Mouse (Mus musculus): Measurements from ENCODE around the gene Rnf213. TPM values are rescaled to one million over a fixed set of nuclear protein-coding genes. Genes with fewer than 3 reads are reported as not detected.

Rnf213 gene
- 115 TPM for total RNA-seq (2023)

DNA sequence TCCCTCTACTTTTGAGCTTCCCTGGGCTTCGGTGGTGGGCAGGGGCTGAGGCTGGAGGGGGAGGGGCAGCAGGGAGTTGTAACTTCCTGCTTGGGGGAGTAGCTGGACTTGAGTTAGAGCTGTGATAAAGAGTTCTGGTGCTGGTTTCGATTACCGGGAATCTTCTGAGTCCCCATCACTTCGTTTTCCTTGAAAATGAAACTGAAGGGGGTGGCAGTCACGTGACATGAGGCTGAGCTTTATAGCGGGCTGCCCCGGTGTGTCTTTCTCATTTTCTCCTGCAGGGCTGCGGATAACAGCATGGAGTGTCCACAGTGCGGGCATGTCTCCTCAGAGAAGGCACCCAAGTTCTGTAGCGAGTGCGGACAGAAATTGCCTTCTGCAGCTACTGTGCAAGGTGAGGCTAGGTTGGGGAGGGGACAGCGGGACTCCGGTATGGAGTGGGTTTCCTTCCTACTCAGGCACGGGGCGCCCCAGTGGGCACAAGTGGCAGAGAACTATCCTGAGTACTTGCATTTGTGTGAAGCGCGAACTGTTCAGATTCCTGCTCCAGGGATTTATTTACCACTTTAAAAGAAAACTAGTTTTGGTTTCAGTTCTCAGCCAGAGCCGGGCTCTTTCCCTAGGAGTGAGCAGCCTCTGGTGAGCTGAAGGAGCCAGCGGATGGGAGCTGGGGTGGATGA is at the start of gene Rnf213:
Gene Rnf213 (plus strand): TSS at position 301 of the 683 bp plus-strand sequence.

GRCm38 (mm10) chr11:119355443-119356385 is 37.2 kb upstream of the Rnf213 start, which contains the start of the genes Sgsh and Slc26a11:
TSS of gene Sgsh (minus strand) at chr11:119355536.
TSS of gene Slc26a11 (plus strand) at chr11:119355557.

DNA sequence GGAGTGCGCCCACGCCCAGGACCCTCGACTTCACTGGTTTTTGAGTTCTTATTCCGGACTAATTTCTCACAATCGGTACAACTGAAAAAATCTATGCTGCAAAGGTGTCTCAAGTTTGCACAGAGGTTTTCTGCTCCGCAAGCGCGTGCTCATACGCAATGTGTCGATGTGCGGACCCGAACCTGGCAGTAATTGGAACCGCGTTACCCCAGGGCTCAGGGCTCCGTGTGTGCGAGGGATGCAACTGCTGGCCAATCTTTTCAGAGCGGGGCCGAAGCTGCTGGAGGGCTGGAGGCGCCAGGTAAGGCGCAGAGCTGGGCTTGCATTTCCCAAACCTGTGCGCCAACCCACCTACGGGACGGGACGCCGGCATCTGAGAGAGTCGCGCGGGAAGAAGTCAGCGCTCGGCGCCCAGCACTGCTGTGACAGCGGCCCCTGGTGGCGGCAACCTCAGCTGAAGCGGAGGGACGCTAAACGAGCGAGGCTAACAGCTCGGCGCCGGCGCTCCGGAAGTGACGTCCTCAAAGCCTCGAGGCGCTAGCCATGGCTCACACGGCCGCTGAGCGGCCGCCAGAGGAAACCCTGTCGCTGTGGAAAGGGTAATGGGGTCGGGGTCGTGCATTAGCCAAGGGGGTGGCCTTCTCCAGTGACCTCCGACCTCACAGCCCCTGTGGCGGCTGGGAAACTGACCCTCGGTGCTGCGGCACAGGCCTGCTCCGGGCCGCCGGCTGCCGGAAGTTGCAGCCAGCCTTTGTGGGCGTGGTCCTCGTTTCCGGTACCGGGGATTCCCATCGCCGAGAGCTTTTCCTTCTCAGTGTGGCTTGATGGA is 98.2 kb downstream of the Rnf213 start, which contains the start of gene Endov:
Gene Endov (plus strand): TSS at position 487 of the 829 bp plus-strand sequence.

Other genes with a start within 250 kb of the Rnf213 start
- 3.6 TPM for gene Tbc1d16, start 164.6 kb upstream of the Rnf213 start, total RNA-seq (2023)
- gene Ccdc40, start 164.5 kb upstream of the Rnf213 start, total RNA-seq (2023) = 0.86 TPM
- 37.9 TPM for gene Gaa, start 125.2 kb upstream of the Rnf213 start, total RNA-seq (2023)
- gene Eif4a3, start 93.0 kb upstream of the Rnf213 start, total RNA-seq (2023) = 203 TPM
- gene Card14, start 85.3 kb upstream of the Rnf213 start, total RNA-seq (2023) = not detected
- 19.6 TPM for gene Sgsh, start 37.6 kb upstream of the Rnf213 start, total RNA-seq (2023)
- 24.2 TPM for gene Slc26a11, start 37.5 kb upstream of the Rnf213 start, total RNA-seq (2023)
- gene Endov, start 98.2 kb downstream of the Rnf213 start, total RNA-seq (2023) = 32.0 TPM
- 0.30 TPM for gene Nptx1, start 154.7 kb downstream of the Rnf213 start, total RNA-seq (2023)
- gene Rptor, start 209.8 kb downstream of the Rnf213 start, total RNA-seq (2023) = 84.0 TPM